Mouse (Mus musculus): ENCODE measurements around the gene Cfap52. TPM values are rescaled to one million over a fixed set of nuclear protein-coding genes. Genes with fewer than 3 reads are reported as not detected.

Cfap52 gene
- total and polyA plus RNA-seq, 2 experiments from 2014 or later, result 4.2 to 4.8 TPM

DNA sequence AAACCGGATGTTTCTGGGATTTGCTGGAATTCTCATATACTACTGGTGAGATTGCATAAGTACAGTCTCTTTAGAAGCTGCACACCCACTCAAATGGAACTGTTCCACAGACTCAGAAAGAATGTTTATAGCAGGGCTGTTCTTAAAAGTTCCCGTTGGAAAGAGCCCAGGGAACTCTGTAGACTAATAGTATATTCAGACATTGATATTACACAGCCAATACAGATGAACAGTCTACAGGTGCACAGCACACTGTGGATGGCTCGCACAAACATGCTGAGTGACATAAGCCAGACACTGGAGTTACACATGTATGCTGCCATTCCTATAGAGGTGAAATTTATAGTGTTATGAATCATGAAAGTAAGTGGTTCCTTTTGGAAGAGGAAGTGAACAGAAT lies 33.5 kb upstream of the Cfap52 start:
- no peak overlapping the region for H3K27ac ChIP-seq (ENCODE audit: low read depth, low read length)
- no peak for TF ChIP-seq CTCF (IDR thresholded peaks at IDR 0.05; ENCODE audit: low read depth)
- no peaks in the 10 kb centered on the region for H3K27me3 ChIP-seq (ENCODE audit: insufficient read depth, low read length)
- H3K4me2 ChIP-seq (ENCODE audit: low read depth), result no peak overlapping the region
- ATAC-seq, result no peak
- no peak overlapping the region for H3K9ac ChIP-seq
- no peak overlapping the region for H3K4me3 ChIP-seq (ENCODE audit: low read depth, low read length)
- DNase-seq, result no peak
- no peaks in the 10 kb centered on the region for H3K9me3 ChIP-seq (ENCODE audit: low read length)
- no peaks in the 10 kb centered on the region for H3K4me1 ChIP-seq (ENCODE audit: insufficient read depth)
- no peaks in the 10 kb centered on the region for H3K36me3 ChIP-seq (ENCODE audit: insufficient read depth)
- WGBS, result 92% methylated on average over 3 of the region's 3 CpGs

DNA sequence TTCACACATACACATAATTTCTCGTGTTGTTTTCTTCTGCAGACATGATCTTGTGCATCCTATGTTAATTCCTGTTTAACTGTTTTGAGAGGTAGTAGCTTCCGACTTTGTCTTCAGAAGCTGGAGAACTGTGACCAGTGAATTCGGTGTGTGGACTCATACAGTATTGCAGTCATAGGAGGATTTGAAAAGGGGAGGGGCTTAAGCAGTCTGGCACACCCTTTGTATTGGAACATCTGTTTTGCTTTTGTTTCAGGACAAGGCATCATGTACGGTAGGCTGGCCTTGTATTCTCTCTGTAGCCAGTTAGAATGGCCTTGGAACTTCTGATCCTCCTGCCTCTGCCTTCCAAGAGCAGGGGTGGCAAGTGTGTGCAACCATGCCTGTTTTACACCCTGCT lies 30.5 kb upstream of the Cfap52 start:
- no peak overlapping the region for H3K4me2 ChIP-seq (ENCODE audit: low read depth)
- H3K4me3 ChIP-seq (ENCODE audit: low read depth, low read length), result no peak overlapping the region
- no peak for DNase-seq
- H3K9ac ChIP-seq, result no peak overlapping the region
- WGBS, result 64% methylated on average over 4 of the region's 4 CpGs
- no peaks in the 10 kb centered on the region for H3K4me1 ChIP-seq (ENCODE audit: insufficient read depth)
- no peak for TF ChIP-seq CTCF (IDR thresholded peaks at IDR 0.05; ENCODE audit: low read depth)
- no peaks in the 10 kb centered on the region for H3K36me3 ChIP-seq (ENCODE audit: insufficient read depth)
- no peaks in the 10 kb centered on the region for H3K9me3 ChIP-seq (ENCODE audit: low read length)
- no peaks in the 10 kb centered on the region for H3K27me3 ChIP-seq (ENCODE audit: insufficient read depth, low read length)
- no peak for ATAC-seq
- H3K27ac ChIP-seq (ENCODE audit: low read depth, low read length), result no peak overlapping the region

DNA sequence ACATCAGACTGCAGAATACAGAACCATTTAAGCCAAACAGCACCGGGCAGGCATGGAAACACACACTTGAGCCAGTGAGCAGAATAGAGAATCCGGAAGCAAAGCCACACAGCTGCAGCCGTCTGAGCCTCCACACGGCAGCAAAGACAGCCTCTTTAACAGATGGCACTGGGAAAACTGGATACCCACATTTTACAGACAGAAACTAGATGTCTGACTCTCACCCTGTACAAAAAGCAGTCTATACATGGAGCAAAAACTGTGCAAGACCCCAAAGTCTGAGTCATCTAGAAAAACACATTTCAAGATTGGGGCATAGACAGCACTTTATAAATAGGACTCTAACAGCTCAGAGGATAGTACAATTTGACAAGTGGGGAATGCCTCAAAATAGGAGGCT lies 25.8 kb upstream of the Cfap52 start:
- WGBS, result 60% methylated on average over 4 of the region's 4 CpGs
- Histone ChIP-seq H3K4me2 (ENCODE audit: low read depth) (no peak overlapping the region), H3K4me3 (ENCODE audit: low read depth, low read length) (no peak overlapping the region), H3K9ac (no peak overlapping the region), H3K27ac (ENCODE audit: low read depth, low read length) (no peak overlapping the region; the same call in 1 of the 2 replicates), H3K4me1 (ENCODE audit: insufficient read depth) (no peaks in the 10 kb centered on the region), H3K36me3 (ENCODE audit: insufficient read depth) (0 out of 2 replicates have a peak, but pooled peaks cover 4% of the 10 kb centered on the region), H3K9me3 (ENCODE audit: low read length) (no peaks in the 10 kb centered on the region), H3K27me3 (ENCODE audit: insufficient read depth, low read length) (no peaks in the 10 kb centered on the region)
- TF ChIP-seq CTCF (IDR thresholded peaks at IDR 0.05; ENCODE audit: low read depth), result no peak
- ATAC-seq (peak; percentile 54), DNase-seq (peak; percentile 38)

DNA sequence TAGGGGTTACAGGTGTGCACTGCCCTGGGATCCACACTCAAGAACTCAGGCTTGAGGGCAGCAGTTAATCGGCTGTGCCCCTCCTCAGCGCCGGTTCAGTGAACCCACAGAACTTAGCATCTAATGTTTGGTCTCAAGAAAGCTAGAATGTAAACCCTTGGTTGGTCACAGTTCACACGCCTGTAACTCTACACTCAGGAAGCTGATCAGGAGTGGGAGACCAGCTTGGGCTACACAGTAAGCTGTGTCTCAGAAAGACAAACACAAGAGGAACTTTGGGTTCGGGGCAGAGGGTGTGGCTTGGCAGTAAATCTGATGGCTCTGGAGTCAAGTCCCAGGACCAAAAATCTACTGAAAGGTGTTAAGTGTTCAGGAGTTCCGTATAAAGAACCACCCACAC lies 18.1 kb upstream of the Cfap52 start:
- H3K36me3 ChIP-seq (ENCODE audit: insufficient read depth), result 0 out of 2 replicates have a peak, but pooled peaks cover 6% of the 10 kb centered on the region
- no peak for TF ChIP-seq CTCF (IDR thresholded peaks at IDR 0.05; ENCODE audit: low read depth)
- no peak for ATAC-seq
- H3K4me1 ChIP-seq (ENCODE audit: insufficient read depth), result no peaks in the 10 kb centered on the region
- H3K9me3 ChIP-seq (ENCODE audit: low read length), result no peaks in the 10 kb centered on the region
- H3K27me3 ChIP-seq (ENCODE audit: insufficient read depth, low read length), result no peaks in the 10 kb centered on the region
- DNase-seq, result no peak
- H3K4me3 ChIP-seq (ENCODE audit: low read depth, low read length), result no peak overlapping the region
- H3K9ac ChIP-seq, result no peak overlapping the region
- no peak overlapping the region for H3K27ac ChIP-seq (ENCODE audit: low read depth, low read length)
- no peak overlapping the region for H3K4me2 ChIP-seq (ENCODE audit: low read depth)
- 93% methylated on average over 6 of the region's 6 CpGs for WGBS

DNA sequence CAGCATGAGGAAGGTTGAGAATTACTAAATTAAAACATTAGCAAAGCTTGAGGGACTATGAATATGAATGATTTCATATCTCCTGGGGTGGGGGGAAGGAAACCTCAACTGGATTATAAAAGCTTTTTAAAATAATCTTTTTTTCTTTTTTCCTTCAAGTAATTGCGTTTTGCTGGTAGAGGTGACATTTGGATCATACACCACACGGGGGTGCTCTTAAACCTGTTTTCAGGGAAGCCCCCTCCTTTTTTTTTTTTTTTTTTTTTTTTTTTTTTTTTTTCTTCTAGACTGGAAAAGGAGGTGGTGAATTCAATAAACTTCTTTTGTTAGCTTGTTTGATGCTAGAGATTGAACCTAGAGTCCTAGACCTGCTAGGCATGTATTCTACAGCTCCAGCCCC lies 9.8 kb upstream of the Cfap52 start:
- Histone ChIP-seq H3K36me3 (ENCODE audit: insufficient read depth) (peaks cover 7% of the 10 kb centered on the region; the same call in 1 of the 2 replicates), H3K4me1 (ENCODE audit: insufficient read depth) (no peaks in the 10 kb centered on the region), H3K9ac (no peak overlapping the region), H3K9me3 (ENCODE audit: low read length) (no peaks in the 10 kb centered on the region), H3K4me3 (ENCODE audit: low read depth, low read length) (no peak overlapping the region), H3K27ac (ENCODE audit: low read depth, low read length) (no peak overlapping the region), H3K27me3 (ENCODE audit: insufficient read depth, low read length) (no peaks in the 10 kb centered on the region), H3K4me2 (ENCODE audit: low read depth) (no peak overlapping the region)
- DNase-seq, result peak; percentile 78
- ATAC-seq, result no peak
- peak; percentile 56 for TF ChIP-seq CTCF (IDR thresholded peaks at IDR 0.05; ENCODE audit: low read depth)
- WGBS, result 7% methylated on average over 2 of the region's 2 CpGs

DNA sequence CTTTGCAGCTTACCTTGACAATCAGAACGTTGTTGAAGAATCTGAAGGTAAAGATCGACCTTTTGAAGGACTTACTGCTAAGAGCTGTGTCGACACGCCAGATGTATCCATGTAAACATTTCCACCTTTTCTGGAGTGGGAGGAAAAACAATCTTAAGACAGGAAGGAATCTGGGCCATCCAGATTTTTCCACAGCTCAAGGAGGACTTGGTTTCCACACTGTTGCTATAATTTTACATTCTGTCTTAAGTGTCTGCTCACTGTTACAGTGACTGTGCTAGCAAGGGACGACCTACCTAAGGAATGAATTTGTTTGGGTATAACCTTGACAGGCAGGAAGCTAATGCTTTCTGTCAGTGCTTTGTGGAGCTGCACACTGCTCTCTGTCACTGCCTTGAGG lies 7.8 kb upstream of the Cfap52 start:
- Histone ChIP-seq H3K27me3 (ENCODE audit: insufficient read depth, low read length) (no peaks in the 10 kb centered on the region), H3K4me3 (ENCODE audit: low read depth, low read length) (no peak overlapping the region), H3K4me2 (ENCODE audit: low read depth) (no peak overlapping the region), H3K4me1 (ENCODE audit: insufficient read depth) (no peaks in the 10 kb centered on the region), H3K9me3 (ENCODE audit: low read length) (no peaks in the 10 kb centered on the region), H3K9ac (no peak overlapping the region), H3K36me3 (ENCODE audit: insufficient read depth) (peaks cover 7% of the 10 kb centered on the region; the same call in 1 of the 2 replicates), H3K27ac (ENCODE audit: low read depth, low read length) (no peak overlapping the region)
- 87% methylated on average over 5 of the region's 5 CpGs for WGBS
- DNase-seq (no peak), ATAC-seq (no peak)
- no peak for TF ChIP-seq CTCF (IDR thresholded peaks at IDR 0.05; ENCODE audit: low read depth)

DNA sequence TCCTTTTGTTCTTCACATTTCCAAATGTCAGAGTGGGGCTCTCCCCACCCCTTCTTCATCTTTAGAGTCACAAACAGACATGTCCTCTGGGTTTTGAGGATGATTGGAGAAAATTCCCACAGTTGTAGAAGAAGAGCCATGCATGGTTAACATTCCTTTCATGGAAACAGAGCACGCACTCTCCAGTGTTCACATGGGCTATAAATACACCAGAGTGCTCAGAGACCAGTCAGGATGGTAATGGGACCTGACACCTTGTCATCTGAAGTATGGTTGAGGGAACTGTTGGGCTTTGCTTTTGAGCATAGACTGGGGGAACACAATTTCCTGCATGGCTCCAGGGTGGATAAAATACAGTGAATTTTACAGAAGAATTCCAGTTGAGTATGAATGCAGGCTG lies 7.2 kb upstream of the Cfap52 start:
- Histone ChIP-seq H3K9ac (no peak overlapping the region), H3K27me3 (ENCODE audit: insufficient read depth, low read length) (no peaks in the 10 kb centered on the region), H3K4me1 (ENCODE audit: insufficient read depth) (no peaks in the 10 kb centered on the region), H3K9me3 (ENCODE audit: low read length) (no peaks in the 10 kb centered on the region), H3K27ac (ENCODE audit: low read depth, low read length) (no peak overlapping the region), H3K4me2 (ENCODE audit: low read depth) (no peak overlapping the region), H3K4me3 (ENCODE audit: low read depth, low read length) (no peak overlapping the region), H3K36me3 (ENCODE audit: insufficient read depth) (peaks cover 7% of the 10 kb centered on the region; the same call in 1 of the 2 replicates)
- TF ChIP-seq CTCF (IDR thresholded peaks at IDR 0.05; ENCODE audit: low read depth), result no peak
- ATAC-seq, result no peak
- 84% methylated on average over 1 of the region's 1 CpGs for WGBS
- DNase-seq, result no peak

DNA sequence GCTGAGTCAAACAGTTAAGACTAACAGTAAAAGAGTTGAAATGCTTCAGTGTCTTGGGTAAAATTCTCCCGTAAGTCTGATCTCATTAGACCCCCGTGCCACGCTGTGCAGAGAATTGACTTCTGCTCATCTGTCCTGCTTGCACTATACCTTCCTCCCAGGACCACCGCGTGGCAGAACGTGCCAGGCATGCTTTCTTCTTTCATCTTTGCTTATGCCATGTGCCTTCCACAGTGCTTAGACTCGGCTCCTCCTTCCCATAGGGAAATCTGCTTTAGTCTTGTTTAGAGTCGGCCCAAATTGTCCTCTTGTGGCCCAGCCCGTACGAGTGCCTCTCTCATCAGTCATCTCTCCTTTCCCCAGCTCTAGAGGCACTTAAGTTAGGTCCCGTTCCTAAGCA lies 2.4 kb upstream of the Cfap52 start:
- H3K4me2 ChIP-seq (ENCODE audit: low read depth), result no peak overlapping the region
- H3K4me3 ChIP-seq (ENCODE audit: low read depth, low read length), result no peak overlapping the region
- WGBS, result 67% methylated on average over 11 of the region's 11 CpGs

More for the DNA sequence above, 2.4 kb upstream of the Cfap52 start:
- H3K4me1 ChIP-seq (ENCODE audit: insufficient read depth), result peaks cover 12% of the 10 kb centered on the region
- no peaks in the 10 kb centered on the region for H3K27me3 ChIP-seq (ENCODE audit: insufficient read depth, low read length)
- H3K9ac ChIP-seq, result no peak overlapping the region
- no peaks in the 10 kb centered on the region for H3K36me3 ChIP-seq (ENCODE audit: insufficient read depth)
- H3K9me3 ChIP-seq (ENCODE audit: low read length), result no peaks in the 10 kb centered on the region
- DNase-seq, result no peak
- no peak for TF ChIP-seq CTCF (IDR thresholded peaks at IDR 0.05; ENCODE audit: low read depth)
- no peak overlapping the region for H3K27ac ChIP-seq (ENCODE audit: low read depth, low read length)
- ATAC-seq, result no peak

All from forebrain, postnatal 0 days (tissue).